Mouse (Mus musculus): Measurements from ENCODE around the gene Glyatl3. TPM values are rescaled to one million over a fixed set of nuclear protein-coding genes. Genes with fewer than 3 reads are reported as not detected.

The Glyatl3 gene
- total RNA-seq, 2 experiments from 2014 or later: not detected

GRCm38 (mm10) chr17:40873582-40874011 lies 40.6 kb downstream of the Glyatl3 start:
- intact Hi-C loops (cut with DNase I): no loop called here
- no peak for DNase-seq (ENCODE audit: extremely low spot score in 1 of 2, low spot score in 2 of 2)

- DNase-seq (ENCODE audit: extremely low spot score in 1 of 2, low spot score in 2 of 2): no peak
- intact Hi-C loops (cut with DNase I): no loop called here
These were observed 41.5 kb downstream of the Glyatl3 start for GRCm38 (mm10) chr17:40872626-40873025.

GRCm38 (mm10) chr17:40868952-40869747 lies 45.0 kb downstream of the Glyatl3 start:
- intact Hi-C loops (cut with DNase I): no loop called here
- DNase-seq (ENCODE audit: extremely low spot score in 1 of 2, low spot score in 2 of 2): no peak

DNA sequence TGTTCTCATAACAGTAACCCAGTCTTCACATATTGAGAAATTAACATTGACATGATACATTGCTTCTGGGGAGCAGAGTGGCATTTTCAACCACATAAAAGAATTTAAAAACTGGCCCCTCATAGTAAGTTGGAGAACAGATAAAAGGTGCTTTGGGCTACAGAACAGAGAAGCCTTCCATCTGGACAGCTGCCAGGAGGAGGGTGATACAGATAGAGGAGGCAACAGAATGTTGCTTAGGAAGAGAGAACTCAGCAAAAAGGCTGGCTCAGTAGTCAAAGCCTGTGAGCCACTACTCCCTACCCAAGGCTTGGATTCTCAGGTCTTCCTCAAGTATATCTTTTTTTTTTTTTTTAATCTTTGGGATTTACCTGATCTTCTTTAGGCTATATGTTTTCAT lies 59.1 kb downstream of the Glyatl3 start:
- intact Hi-C loops (cut with DNase I): no loop called here
- DNase-seq (ENCODE audit: extremely low spot score in 1 of 2, low spot score in 2 of 2): no peak

Other genes starting within 250 kb of the Glyatl3 start
- gene Esp1, start 187.2 kb downstream of the Glyatl3 start, total RNA-seq (2021): not detected
- gene Crisp2, start 107.3 kb downstream of the Glyatl3 start, total RNA-seq (2021): not detected
- gene Rhag, start 103.2 kb downstream of the Glyatl3 start, total RNA-seq (2021): not detected
- under 1 TPM; 0.43 to 0.56 TPM for gene 9130008F23Rik, start 33.8 kb downstream of the Glyatl3 start, total RNA-seq (2021)
- 10 to 100 TPM; 30.9 to 35.6 TPM for gene Mut, start 20.3 kb upstream of the Glyatl3 start, total RNA-seq (2021)
- 1 to 10 TPM; 6.7 to 6.9 TPM for gene Cenpq, start 20.7 kb upstream of the Glyatl3 start, total RNA-seq (2021)

Data from left cerebral cortex, postnatal 10 days (tissue).